Mouse (Mus musculus) CD4-positive, CD25-positive, alpha-beta regulatory T cell, adult 4 months (primary cell): ENCODE results near the gene Lsm8. TPM values are rescaled to one million over a fixed set of nuclear protein-coding genes. Genes with fewer than 3 reads are reported as not detected.
"Not testable (repeated sequence)": the region's sequence is repeated elsewhere in the genome, so short reads cannot be mapped to it uniquely, and the experiment has no call there.

Experiments
- ATAC-seq: one replicate; pipeline ENCODE4 v1.8.0; 2017
- polyA plus RNA-seq, 2 experiments: library from polyadenylated mRNA; unstranded; fragments of 100-300 nt; shearing (Covaris generic); gene quantifications; one replicate each; pipeline ENCODE4 v1.2.1; 2017

Gene Lsm8
- polyA plus RNA-seq, result 10 to 100 TPM; 63.9 to 80.6 TPM

DNA sequence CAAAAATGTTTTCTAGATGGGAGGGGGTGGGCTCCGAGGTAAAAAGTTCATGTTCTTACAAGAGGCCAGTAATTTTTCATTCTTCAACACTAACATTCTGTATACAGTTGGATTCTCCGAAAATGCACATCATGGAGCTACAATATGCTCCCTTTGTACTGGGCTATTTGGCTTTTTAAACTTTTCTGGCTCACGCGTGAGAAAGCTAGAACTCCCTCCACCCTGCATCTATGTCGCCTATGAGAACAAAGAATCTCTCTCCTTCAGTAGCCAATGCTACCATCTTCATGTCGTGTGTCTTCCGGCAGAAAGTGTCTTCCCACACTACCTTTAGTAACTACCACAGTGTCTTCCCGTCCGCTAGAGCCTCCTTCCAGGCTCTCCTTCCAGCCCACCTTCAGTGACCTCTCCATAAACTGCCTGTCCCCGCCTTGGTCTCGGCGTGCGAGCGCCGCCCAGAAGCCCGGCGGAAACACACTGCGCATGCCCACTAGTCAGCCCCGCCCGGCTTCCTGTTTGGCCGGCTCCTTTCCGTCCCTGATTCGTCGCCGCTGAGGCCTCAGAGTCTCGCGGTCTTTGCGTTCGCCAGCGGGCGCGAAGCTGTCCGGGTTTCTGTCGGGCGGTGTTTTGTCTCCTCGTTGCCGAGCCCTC, at the start of gene Lsm8:
Lsm8 (plus strand) TSS at position 529 of the 651 bp plus-strand sequence.
- peak; percentile 91 for ATAC-seq

DNA sequence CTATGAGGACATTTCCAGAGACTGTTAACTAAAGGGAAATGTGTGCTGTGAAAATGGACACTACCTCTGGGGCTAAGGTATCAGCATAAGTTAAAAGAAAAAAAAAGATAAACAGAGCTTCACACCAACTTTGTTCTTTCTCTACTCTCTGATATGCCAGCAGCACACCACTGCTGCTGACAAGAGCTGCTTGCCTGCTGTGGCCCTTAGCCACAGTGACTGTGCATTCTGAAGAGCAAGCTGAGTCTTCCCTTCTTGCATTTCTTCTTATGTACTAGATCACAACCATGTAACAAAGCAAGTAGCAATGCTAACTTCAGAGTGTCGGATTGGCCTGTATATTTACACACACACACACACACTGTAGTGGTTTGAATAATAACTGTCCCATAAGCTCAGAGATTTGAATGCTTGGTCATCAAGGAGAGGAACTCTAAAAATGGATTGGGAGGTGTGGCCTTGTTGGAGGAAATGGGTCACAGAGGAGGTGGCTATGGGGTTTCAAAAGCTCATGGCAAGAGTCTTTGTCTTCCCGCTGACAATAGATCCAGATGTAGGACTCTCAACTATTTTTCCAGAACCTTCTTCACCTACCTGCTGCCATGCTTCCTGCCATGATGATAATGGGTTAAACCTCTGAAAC, 47.4 kb upstream of the Lsm8 start:
- no peak for ATAC-seq

DNA sequence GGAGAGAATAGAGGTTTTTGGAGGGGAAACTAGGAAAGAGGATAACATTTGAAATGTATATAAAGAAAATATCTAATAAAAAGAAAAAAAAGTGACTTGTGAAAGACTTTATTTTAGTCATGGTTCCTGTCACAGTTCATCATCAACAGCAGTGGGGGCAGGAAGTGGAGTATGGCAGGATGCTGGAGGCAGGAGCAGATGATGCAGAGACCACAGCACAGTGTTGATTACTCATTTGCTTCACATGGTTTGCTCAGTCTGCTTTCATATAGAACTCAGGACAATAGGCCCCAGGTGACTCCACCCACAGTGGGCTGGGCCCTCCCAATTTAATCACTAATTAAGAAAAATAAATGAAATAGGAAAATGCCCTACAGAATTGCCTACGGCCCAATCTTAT, 35.8 kb upstream of the Lsm8 start:
- ATAC-seq, result peak; percentile 91

DNA sequence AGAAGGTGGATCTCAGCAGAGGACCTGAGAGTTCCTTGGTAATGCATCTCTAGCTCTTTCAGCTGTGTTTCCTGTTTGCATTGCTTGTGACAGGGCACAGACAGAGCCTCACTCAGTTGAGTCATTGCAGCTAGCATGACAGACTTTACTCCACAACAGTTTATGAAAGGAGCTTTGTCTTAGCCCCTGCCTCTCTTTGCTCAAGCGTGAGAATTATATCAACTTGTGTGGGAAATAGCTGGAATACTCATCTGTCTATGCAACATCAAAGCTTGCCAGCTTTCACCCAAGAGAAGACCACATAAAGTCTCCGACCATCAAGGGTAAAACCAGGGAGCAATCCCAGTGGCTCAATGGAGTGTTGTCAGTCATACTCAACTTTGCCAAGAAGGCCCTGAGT, 32.8 kb upstream of the Lsm8 start:
- ATAC-seq, result no peak

DNA sequence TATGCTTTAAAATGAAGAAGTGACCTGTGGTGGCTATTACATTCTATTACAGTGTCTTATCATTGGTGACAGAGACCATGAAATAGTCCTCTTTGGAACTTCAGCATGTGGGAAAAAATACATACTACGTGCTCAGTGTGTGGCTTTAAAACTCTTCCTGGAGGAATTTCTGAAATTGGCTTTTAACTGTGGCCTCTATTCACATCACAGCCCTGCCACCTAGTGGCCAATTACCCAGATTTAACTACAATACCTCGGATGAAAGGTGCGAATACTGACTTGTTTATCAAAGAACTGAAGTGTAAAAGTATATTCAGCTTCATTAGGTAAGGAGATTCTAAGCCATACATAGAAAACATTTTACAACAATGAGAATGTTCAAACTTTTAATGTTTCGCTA, 29.0 kb upstream of the Lsm8 start:
- peak; percentile 66 for ATAC-seq

DNA sequence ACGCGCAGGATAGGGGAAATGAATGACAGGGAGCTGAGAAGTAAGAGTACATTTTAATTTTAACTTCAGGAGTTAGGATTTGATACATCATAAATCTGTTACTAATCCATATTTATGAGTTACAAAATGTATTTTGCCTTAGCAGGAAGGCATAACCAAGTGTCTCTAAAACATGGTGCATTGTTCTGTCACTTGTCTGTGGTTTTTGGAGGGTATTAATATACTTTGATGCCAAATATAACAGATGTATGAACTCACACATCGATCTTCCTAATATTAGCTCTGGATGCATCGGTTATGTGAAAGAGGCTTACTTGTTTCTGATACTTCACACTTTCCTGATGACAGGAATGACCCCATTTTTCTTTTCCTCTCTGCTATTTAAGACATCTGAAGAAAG, 28.1 kb upstream of the Lsm8 start:
- ATAC-seq, result no peak

DNA sequence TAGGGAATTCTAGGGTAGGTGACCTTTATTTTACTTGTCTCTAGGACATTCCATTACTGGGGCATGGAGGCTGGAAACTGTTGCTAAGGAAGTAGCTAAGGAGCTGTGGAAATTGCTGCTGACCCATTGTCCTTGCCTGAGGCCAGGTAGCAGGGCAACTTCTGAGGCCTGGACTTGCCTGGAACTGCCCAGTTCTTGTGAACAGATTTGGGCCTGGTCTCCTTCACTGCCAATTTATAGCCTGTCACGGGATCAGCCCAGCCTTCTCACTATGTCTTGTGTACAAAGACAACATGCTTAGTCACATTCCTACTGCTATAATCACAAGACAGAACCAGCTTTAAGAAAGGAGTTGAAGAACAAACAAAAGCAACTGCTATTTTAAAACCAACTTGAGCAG, 25.6 kb upstream of the Lsm8 start:
- no peak for ATAC-seq

DNA sequence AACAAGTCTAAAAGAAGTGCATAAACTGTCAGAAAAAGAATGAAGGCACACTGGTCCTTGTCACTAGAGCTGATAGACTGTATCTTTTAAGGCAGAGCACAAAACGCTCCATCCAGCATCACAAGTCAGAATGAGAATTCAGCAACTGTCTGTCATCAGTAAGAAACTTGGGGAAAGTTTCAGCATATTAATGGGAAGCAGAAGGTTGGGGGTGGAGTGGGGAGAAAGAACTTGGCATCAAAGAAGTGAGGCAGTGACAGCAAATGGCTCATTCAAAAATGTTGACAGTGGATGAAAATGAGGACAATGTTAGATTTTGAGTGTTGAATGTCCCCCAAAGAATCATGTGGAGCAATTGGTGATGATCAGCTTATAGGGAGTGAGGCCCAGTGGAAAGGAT, 15.4 kb upstream of the Lsm8 start:
- ATAC-seq, result no peak

DNA sequence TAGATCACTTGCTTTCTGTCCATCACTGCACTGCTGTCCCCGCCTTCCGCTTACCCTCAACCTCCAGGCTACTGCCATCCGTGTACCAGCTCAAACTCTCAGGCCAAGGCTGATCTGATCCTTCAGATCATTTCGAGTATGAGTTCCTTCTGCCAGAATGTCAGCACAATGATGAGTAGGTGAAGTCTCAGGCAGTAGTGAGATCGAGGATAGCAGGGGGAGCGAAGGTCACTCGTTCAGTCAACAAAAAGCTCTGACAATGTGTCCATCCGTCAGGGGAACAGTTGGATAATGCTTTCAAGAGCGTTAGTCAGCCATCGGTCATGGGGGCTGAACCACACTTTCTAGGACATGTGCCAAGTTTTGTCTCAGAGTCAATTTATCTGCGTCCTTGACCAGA, 3.9 kb upstream of the Lsm8 start:
- not testable (repeated sequence) for ATAC-seq

DNA sequence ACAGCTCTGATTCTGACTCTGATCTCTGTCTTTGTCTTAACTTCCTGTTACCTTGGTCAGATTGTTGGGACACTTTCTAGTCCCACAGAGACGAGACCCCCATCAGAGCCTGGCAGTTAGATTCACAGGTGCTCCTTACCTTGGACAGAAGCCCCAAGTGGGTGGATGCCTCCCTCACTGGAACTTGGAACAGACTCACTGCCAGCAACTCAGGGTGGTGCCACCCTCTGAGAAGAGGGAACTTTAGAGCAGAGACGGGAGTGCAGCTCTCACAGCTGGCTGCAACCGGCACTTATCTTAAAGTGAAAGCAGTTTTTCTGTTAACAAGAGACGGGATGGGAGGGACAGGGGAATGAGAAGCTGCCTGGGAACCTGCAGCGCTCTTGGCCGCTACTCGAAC, 2.8 kb upstream of the Lsm8 start:
- not testable (repeated sequence) for ATAC-seq

DNA sequence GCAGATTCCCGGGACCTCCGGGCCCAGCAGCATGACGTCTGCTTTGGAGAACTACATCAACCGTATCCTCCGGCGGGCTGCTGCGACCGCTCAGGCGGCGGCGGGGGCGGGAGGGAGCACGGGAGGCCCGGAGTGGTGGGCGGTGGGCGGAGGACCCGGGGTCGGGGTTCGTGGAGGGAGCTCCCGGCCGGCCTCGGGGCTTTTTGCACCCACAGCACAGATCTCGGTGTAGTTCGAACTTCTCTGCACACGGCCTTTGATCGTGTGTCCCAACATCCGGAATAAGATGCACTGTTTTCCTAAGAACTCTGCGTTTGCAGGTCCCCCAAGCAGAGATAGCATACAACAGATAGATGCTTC, 303 bp downstream of the Lsm8 start:
- ATAC-seq, result peak; percentile 35

DNA sequence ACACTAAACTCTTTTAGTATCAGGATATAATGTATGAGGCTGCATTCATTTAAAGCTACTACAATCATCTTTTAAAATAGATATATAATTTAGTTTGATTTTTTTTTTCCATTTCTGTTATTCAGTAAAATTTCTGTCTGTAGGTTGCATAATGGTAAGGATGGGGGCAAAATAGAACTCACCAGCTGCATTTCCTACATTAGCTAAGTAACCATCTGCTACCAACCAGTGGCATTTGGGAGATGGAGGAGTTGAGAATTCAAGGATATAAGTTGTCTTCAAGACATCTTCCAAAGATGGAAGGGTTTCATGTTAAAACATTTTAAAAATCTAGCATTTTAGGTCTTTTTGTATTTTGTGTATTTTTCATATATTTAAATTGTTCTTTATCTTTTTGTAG, 6.9 kb downstream of the Lsm8 start:
- no peak for ATAC-seq

DNA sequence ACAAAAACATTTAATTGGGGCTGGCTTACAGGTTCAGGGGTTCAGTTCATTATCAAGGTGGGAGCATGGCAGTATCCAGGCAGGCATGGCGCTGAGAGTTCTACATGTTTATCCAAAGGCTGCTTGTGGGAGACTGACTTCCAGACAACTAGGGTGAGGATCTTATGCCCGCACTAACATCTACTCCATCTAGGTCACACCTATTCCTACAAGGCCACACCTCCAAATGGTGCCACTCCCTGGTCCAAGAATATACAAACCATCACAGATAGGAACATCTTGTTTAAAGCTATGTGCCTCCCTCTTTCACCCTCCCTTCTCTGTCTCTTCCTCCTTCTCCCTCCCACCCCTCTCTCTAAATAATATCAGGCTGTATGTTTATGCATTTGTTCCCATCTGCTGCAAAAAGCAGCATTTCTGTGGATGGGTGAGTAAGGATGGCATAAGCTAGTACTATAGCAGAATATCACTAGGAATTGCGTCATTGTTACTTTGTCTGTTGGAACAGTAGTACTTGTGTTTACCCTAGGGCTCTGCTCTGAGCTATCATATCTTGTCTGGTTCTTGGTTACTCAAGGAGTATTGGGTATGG, 8.2 kb downstream of the Lsm8 start:
- no peak for ATAC-seq

DNA sequence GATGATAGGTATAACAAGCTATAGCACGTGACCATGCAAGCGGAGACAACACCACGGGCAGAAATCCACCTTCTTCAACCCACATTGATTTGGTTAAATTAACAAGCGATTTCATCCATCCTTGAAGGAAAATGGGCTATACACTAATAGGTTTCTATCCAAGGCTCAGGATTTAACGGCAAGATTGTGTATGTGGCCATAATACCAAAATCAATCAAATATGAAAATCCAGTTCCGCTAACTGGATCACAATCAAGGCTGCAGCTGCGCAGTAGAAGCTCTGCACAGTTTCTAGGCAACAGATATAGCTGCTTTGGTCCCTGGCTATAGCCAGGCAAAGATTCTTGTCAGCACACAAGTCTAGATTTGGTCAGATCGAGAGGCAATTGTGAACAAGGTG, 17.6 kb downstream of the Lsm8 start, which contains the start of gene Ankrd7:
Ankrd7 (plus strand) TSS at position 301 of the 400 bp plus-strand sequence.
- no peak for ATAC-seq

DNA sequence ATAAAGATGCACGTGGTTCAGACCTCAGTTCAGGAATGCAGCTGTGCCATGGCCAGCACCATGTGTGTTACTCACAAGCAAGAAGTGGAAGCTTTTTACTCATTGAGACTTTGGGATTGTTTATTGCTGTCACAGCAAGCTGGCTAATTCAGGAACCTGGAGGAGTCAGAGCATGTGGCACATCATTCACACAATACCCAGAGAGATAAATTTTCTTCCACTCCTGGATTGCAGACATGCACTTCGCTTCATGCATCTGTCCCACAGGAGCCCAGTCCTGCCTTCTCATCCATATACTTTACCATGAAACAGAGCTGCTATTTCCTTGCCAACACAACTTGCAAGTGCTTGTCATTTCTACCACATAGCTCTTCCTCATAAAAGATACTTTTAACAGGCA, 40.7 kb downstream of the Lsm8 start:
- no peak for ATAC-seq

DNA sequence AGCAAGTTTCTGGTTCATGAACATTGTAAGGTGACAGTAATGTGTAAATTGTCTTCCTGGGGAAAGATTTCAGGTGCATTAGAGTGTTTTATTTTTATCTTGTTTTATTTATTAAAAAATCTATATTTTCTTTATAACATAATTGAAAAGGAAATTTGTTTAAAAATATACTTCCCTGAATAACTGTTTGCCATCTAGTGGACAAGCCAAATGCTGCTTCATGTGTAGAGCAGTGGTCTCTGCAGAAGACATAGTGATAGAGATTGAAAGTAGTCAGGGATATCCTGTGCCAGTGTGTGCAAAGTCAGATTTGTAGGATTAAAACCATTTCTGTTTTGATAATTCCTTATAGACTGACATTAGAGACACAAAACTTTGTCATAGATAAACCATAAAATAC, 45.8 kb downstream of the Lsm8 start:
- no peak for ATAC-seq

Other genes starting within 250 kb of the Lsm8 start
- under 1 TPM in 1 of 2 experiments, not detected in 1; 0.54 TPM for gene Ankrd7, start 17.7 kb downstream of the Lsm8 start, polyA plus RNA-seq